Mouse (Mus musculus): ENCODE data around the gene Plekho2. TPM values are rescaled to one million over a fixed set of nuclear protein-coding genes. Genes with fewer than 3 reads are reported as not detected.

Plekho2 gene
- polyA plus RNA-seq, 1 experiment = 67.0 TPM

DNA sequence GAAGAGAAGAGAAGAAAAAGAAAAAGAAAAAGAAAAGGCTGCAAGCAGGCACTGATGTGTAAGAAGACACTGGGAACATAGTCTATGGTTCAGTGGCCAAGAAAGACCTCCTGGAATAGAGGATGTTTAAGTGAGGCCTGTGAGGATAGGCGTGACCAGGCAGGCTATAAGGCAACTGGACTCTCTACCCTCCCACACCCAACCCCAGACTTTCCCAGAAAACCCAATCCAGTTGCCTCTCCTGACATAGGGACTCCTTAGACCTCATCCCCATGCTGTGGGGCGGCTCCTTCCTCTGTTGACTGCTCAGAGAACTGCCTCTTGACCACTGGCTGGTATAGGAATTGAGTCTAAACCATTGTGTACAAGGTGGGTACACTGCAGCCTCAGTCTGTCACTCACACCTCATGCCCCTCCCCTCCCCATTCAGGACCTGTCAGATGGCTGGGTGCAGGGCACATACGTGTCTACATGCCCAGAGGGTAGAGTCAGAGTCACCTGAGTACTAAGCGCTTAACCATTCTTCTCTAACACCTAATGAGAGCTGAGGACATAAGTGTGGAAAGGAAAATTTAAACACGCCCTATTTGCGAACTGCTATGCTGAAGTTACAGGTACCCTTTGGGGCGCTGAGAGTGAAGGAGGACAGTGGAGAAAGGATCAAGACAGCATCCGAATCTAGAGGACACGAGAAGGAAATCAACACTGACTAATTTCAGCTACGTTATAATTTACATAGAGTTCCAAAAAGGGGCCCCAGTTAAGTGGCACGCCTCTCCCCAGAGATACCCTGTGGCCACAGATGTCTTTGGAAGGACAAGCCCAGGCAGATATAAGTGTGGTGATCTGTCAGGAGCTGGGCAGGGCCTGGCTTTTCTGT is 5.1 kb downstream of the Plekho2 start:
- Histone ChIP-seq H3K27ac (ENCODE audit: control insufficient read depth, insufficient read depth, low read depth, low read length) (no peak overlapping the region), H3K4me1 (ENCODE audit: control insufficient read depth, insufficient read depth, low read length) (peaks cover 6% of the 10 kb centered on the region; the same call in 1 of the 2 replicates), H3K36me3 (ENCODE audit: control insufficient read depth, insufficient read depth, low read length) (no peaks in the 10 kb centered on the region), H3K27me3 (ENCODE audit: control insufficient read depth, insufficient read depth, low read length) (no peaks in the 10 kb centered on the region), H3K4me3 (ENCODE audit: control insufficient read depth, low read depth, low read length) (no peak overlapping the region)
- TF ChIP-seq CTCF (IDR thresholded peaks at IDR 0.05; ENCODE audit: control insufficient read depth, insufficient read depth, insufficient replicate concordance, low read depth, low read length) (no peak), POLR2A (IDR thresholded peaks at IDR 0.05; ENCODE audit: control insufficient read depth, low read depth, low read length) (no peak)

DNA sequence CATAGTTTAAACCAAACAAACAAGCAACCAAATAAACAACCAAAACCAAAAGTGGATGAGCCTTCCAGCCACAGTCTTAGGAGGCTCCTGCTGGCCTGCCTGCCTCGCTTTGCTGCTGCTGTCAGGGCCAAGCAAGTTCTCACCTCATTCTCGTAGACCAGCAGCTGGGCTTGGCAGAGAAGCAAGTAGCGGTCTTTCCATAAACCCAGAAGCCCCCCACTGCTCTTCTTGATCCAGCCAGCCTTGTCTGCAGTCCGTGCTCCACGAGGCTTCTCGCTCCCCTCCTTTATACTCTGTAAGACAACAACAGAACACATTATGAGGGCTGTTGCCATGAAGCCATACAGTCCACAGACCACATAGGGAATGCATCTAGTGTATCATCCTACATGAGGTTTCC is 7.0 kb downstream of the Plekho2 start:
- Histone ChIP-seq H3K4me1 (ENCODE audit: control insufficient read depth, insufficient read depth, low read length) (no peaks in the 10 kb centered on the region), H3K4me3 (ENCODE audit: control insufficient read depth, low read depth, low read length) (no peak overlapping the region), H3K27me3 (ENCODE audit: control insufficient read depth, insufficient read depth, low read length) (no peaks in the 10 kb centered on the region), H3K27ac (ENCODE audit: control insufficient read depth, insufficient read depth, low read depth, low read length) (no peak overlapping the region), H3K36me3 (ENCODE audit: control insufficient read depth, insufficient read depth, low read length) (no peaks in the 10 kb centered on the region)
- no peak for TF ChIP-seq POLR2A (IDR thresholded peaks at IDR 0.05; ENCODE audit: control insufficient read depth, low read depth, low read length)
- no peak for TF ChIP-seq CTCF (IDR thresholded peaks at IDR 0.05; ENCODE audit: control insufficient read depth, insufficient read depth, insufficient replicate concordance, low read depth, low read length)

DNA sequence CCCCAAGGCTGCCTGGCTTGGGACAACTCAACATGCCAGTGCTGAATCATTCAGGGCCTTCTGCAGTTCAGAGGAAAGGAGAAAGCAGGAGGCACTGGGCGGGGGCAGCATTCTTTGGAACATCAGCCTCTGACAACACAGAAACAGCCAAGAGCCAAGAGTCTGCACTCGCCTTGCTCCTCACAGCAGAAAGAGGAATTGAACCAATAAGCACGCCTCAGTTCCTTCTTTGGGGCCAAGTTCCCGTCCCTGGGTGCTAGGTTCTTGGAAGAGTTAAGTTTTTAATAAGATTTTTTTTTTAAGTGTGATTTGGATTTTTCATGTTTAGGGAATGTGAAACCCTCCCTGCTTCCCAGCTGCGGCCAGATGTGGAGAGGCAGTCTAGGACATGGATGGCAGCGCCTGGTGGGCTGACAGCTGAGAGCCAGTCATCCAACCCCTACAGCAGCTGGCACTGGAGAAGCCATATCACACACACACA is 10.3 kb downstream of the Plekho2 start:
- H3K4me3 ChIP-seq (ENCODE audit: control insufficient read depth, low read depth, low read length) = no peak overlapping the region
- H3K27me3 ChIP-seq (ENCODE audit: control insufficient read depth, insufficient read depth, low read length) = no peaks in the 10 kb centered on the region
- H3K4me1 ChIP-seq (ENCODE audit: control insufficient read depth, insufficient read depth, low read length) = no peaks in the 10 kb centered on the region
- no peak overlapping the region for H3K27ac ChIP-seq (ENCODE audit: control insufficient read depth, insufficient read depth, low read depth, low read length)
- TF ChIP-seq POLR2A (IDR thresholded peaks at IDR 0.05; ENCODE audit: control insufficient read depth, low read depth, low read length) = no peak
- no peak for TF ChIP-seq CTCF (IDR thresholded peaks at IDR 0.05; ENCODE audit: control insufficient read depth, insufficient read depth, insufficient replicate concordance, low read depth, low read length)
- no peaks in the 10 kb centered on the region for H3K36me3 ChIP-seq (ENCODE audit: control insufficient read depth, insufficient read depth, low read length)

DNA sequence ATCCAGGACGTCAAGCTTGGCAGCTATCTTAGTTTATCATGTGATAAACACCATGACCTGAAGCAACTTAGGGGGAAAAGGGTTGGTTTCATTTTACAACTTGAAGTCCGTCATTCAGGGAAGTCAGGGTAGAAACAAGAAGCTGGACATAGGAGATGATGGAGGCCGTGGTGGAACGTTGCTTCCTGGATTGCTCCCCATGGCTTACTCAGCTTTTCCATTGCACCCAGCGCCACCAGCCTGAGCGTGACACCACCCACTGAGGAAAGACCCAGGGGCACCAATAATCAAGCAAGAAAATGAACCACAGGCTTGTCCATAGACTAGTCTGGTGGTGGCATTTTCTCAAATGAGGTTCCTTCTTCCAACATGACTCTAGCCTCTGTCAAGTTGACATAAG is 11.1 kb downstream of the Plekho2 start:
- no peak for TF ChIP-seq POLR2A (IDR thresholded peaks at IDR 0.05; ENCODE audit: control insufficient read depth, low read depth, low read length)
- TF ChIP-seq CTCF (IDR thresholded peaks at IDR 0.05; ENCODE audit: control insufficient read depth, insufficient read depth, insufficient replicate concordance, low read depth, low read length) = no peak
- Histone ChIP-seq H3K4me3 (ENCODE audit: control insufficient read depth, low read depth, low read length) (no peak overlapping the region), H3K27me3 (ENCODE audit: control insufficient read depth, insufficient read depth, low read length) (no peaks in the 10 kb centered on the region), H3K4me1 (ENCODE audit: control insufficient read depth, insufficient read depth, low read length) (no peaks in the 10 kb centered on the region), H3K27ac (ENCODE audit: control insufficient read depth, insufficient read depth, low read depth, low read length) (no peak overlapping the region), H3K36me3 (ENCODE audit: control insufficient read depth, insufficient read depth, low read length) (no peaks in the 10 kb centered on the region)

DNA sequence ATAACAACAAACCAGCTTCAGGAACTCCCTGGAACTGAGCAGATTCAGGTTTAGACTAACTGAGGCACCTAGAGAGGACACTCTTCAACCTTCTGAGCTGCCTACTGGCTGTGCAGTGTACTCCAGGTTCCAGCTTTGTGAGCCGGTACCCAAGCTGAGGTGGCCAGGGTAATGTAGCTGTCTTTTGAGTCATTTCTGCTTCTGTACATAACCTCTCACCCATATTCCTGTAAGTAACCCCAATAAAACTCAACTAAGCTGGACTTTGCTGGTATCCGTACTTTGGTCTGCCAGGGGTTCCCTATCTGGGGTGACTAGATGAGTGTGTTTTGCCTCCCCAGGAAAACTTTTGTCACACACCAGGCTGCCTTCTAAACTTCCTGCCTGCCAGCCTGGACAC is 15.1 kb downstream of the Plekho2 start:
- Histone ChIP-seq H3K36me3 (ENCODE audit: control insufficient read depth, insufficient read depth, low read length) (no peaks in the 10 kb centered on the region), H3K27me3 (ENCODE audit: control insufficient read depth, insufficient read depth, low read length) (no peaks in the 10 kb centered on the region), H3K27ac (ENCODE audit: control insufficient read depth, insufficient read depth, low read depth, low read length) (no peak overlapping the region), H3K4me1 (ENCODE audit: control insufficient read depth, insufficient read depth, low read length) (no peaks in the 10 kb centered on the region; the same call in 1 of the 2 replicates), H3K4me3 (ENCODE audit: control insufficient read depth, low read depth, low read length) (no peak overlapping the region)
- TF ChIP-seq CTCF (IDR thresholded peaks at IDR 0.05; ENCODE audit: control insufficient read depth, insufficient read depth, insufficient replicate concordance, low read depth, low read length) (no peak), POLR2A (IDR thresholded peaks at IDR 0.05; ENCODE audit: control insufficient read depth, low read depth, low read length) (no peak)

DNA sequence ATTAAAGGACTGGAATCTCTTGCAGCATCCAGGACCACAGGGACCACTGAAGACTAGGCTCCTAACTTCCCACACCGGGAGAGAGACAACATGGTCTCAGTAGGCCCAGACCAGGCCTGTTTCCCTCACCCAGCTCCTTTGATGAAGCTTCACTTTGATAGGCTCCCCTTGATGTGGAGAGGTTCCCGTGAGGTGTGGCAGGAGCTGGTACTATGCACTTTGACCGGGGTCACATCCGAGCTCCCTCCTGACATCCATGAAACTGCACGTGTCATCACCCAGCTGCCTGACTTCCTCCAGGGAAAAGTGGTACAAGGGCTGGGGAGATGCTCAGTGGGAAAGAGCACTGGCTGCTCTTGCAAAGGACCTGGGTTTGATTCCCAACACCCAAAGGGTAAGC is 16.8 kb downstream of the Plekho2 start:
- H3K27ac ChIP-seq (ENCODE audit: control insufficient read depth, insufficient read depth, low read depth, low read length) = no peak overlapping the region

DNA sequence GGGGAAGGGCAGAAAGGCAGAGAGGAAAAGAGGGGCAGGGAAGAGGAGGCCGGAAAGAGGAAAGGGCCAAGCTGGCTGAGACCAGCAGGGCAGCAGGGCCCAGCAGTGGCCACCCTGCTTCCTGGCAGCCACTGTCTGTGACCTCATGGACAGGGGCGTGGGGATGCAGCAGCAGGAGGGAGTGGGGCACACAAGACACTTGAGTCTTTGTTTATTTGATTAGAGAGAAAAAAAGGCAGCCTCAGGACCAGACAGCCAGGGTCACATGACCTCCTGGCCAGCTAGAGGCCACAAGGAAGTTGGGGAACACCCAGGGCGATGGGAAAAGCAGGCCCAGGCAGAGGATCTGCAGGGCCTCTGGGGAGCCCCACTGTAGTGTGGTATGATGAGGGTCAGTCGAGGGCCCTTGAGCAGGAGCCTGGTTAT is 17.7 kb downstream of the Plekho2 start:
- peak overlapping the region; percentile 64 for H3K4me3 ChIP-seq (ENCODE audit: control insufficient read depth, low read depth, low read length)
- H3K27ac ChIP-seq (ENCODE audit: control insufficient read depth, insufficient read depth, low read depth, low read length) = peak overlapping the region; percentile 37; the same call in 1 of the 2 replicates
- no peak for TF ChIP-seq CTCF (IDR thresholded peaks at IDR 0.05; ENCODE audit: control insufficient read depth, insufficient read depth, insufficient replicate concordance, low read depth, low read length)
- TF ChIP-seq POLR2A (IDR thresholded peaks at IDR 0.05; ENCODE audit: control insufficient read depth, low read depth, low read length) = no peak
- H3K36me3 ChIP-seq (ENCODE audit: control insufficient read depth, insufficient read depth, low read length) = no peaks in the 10 kb centered on the region
- no peaks in the 10 kb centered on the region; the same call in none of the 2 replicates for H3K4me1 ChIP-seq (ENCODE audit: control insufficient read depth, insufficient read depth, low read length)
- H3K27me3 ChIP-seq (ENCODE audit: control insufficient read depth, insufficient read depth, low read length) = no peaks in the 10 kb centered on the region

More for the DNA sequence above, 16.8 kb downstream of the Plekho2 start:
- H3K4me3 ChIP-seq (ENCODE audit: control insufficient read depth, low read depth, low read length) = no peak overlapping the region
- no peaks in the 10 kb centered on the region for H3K36me3 ChIP-seq (ENCODE audit: control insufficient read depth, insufficient read depth, low read length)
- no peaks in the 10 kb centered on the region; the same call in none of the 2 replicates for H3K4me1 ChIP-seq (ENCODE audit: control insufficient read depth, insufficient read depth, low read length)
- H3K27me3 ChIP-seq (ENCODE audit: control insufficient read depth, insufficient read depth, low read length) = no peaks in the 10 kb centered on the region
- no peak for TF ChIP-seq CTCF (IDR thresholded peaks at IDR 0.05; ENCODE audit: control insufficient read depth, insufficient read depth, insufficient replicate concordance, low read depth, low read length)
- TF ChIP-seq POLR2A (IDR thresholded peaks at IDR 0.05; ENCODE audit: control insufficient read depth, low read depth, low read length) = no peak

Measured in testis, adult 2 months (tissue).